ENCODE assay signal across 1 mouse cellular context in genomic region chr3:28775958-28776357, GRCm38 (mm10).
A peak's percentile ranks its signal among the peaks of the same experiment; 100 is the strongest.
TF ChIP-seq lines count a peak whose summit lies in the region.

No protein-coding gene starts in this region.

TF ChIP-seq in MEL, 35 proteins besides CTCF, POLR2A, EP300 and RAD21 (continued from another document):
- peak; percentile 76; the same call in 1 of the 2 replicates for TF ChIP-seq BHLHE40 (IDR thresholded peaks at IDR 0.05; ENCODE audit: borderline replicate concordance, low read depth, low read length)
- peak; percentile 63 for TF ChIP-seq TAL1 (IDR thresholded peaks at IDR 0.05; ENCODE audit: low read length)
- TF ChIP-seq ZNF384 (IDR thresholded peaks at IDR 0.05; ENCODE audit: low read depth, low read length) = no peak
- TF ChIP-seq TCF12 (IDR thresholded peaks at IDR 0.05; ENCODE audit: low read depth, low read length) = peak; percentile 90
- peak; percentile 57; the same call in 1 of the 2 replicates for TF ChIP-seq MYC (IDR thresholded peaks at IDR 0.05; ENCODE audit: low read depth, low read length)
